Comparison of ENCODE assay signal across 29 mouse cellular contexts in the genomic region with DNA sequence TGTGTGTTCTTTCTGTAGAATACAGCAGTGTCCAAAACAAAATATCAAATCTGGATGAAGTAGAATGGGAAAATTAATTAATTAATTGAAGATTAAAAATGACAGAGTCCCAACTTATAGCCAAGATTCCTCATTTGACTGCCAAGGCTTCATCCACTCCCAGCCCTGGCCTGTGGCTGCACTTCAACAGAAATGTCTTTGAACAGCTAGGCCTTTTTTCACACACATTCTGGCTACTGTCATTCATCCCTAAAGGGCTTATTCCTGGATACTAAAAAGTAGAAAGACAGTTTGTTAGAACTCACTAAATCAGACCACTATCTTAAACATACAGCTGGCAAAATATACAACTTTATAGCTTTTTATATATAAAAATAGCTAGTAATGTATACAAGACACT.
"Had no signal": no experiment of that assay in that cellular context is flagged by ENCODE, and none has a peak within 500 bp of the region (broad histone marks: within the 10 kb centered on the region; RNA-seq: fewer than 3 reads in every experiment).

No protein-coding gene starts in this region.

- H3K4me1 ChIP-seq: limb, embryonic 10.5 days; limb, embryonic 12.5 days; limb, embryonic 13.5 days; limb, embryonic 15.5 days; liver, embryonic 12.5 days; liver, embryonic 13.5 days; liver, embryonic 15.5 days; megakaryocyte, embryonic 14.5 days; midbrain, embryonic 10.5 days; midbrain, embryonic 15.5 days; neural tube, embryonic 12.5 days had no signal

- H3K36me3 ChIP-seq: limb, embryonic 10.5 days; limb, embryonic 12.5 days; limb, embryonic 13.5 days; limb, embryonic 15.5 days; liver, embryonic 12.5 days; liver, embryonic 13.5 days; liver, embryonic 15.5 days; midbrain, embryonic 10.5 days; midbrain, embryonic 12.5 days; midbrain, embryonic 13.5 days; midbrain, embryonic 15.5 days; neural tube, embryonic 12.5 days had no signal

- H3K27ac ChIP-seq: left cerebral cortex, adult 2 months; limb, embryonic 10.5 days; limb, embryonic 12.5 days; limb, embryonic 13.5 days; limb, embryonic 15.5 days; liver, embryonic 12.5 days; liver, embryonic 13.5 days; liver, embryonic 14.5 days; liver, embryonic 15.5 days; macrophage; midbrain, embryonic 10.5 days; midbrain, embryonic 12.5 days; midbrain, embryonic 13.5 days; midbrain, embryonic 15.5 days; neural tube, embryonic 12.5 days had no signal

- H3K4me3 ChIP-seq: left cerebral cortex, adult 2 months; limb, embryonic 10.5 days; limb, embryonic 12.5 days; limb, embryonic 13.5 days; limb, embryonic 15.5 days; liver, embryonic 12.5 days; liver, embryonic 13.5 days; liver, embryonic 15.5 days; megakaryocyte, embryonic 14.5 days; midbrain, embryonic 10.5 days; midbrain, embryonic 12.5 days; midbrain, embryonic 13.5 days; midbrain, embryonic 15.5 days; myocyte; neural tube, embryonic 12.5 days had no signal

- H3K4me2 ChIP-seq: limb, embryonic 12.5 days; limb, embryonic 13.5 days; limb, embryonic 15.5 days; liver, embryonic 11.5 days; liver, embryonic 12.5 days; liver, embryonic 13.5 days; liver, embryonic 15.5 days; midbrain, embryonic 11.5 days; midbrain, embryonic 12.5 days; midbrain, embryonic 13.5 days; midbrain, embryonic 15.5 days; neural tube, embryonic 12.5 days had no signal

- H3K9me3 ChIP-seq: limb, embryonic 10.5 days; limb, embryonic 12.5 days; limb, embryonic 13.5 days; limb, embryonic 15.5 days; liver, embryonic 12.5 days; liver, embryonic 13.5 days; liver, embryonic 15.5 days; midbrain, embryonic 10.5 days; midbrain, embryonic 12.5 days; midbrain, embryonic 13.5 days; midbrain, embryonic 15.5 days had no signal

- DNase-seq: layer of hippocampus, postnatal 36 days; left cerebral cortex, postnatal 4 days; liver; liver, embryonic 13.5 days; liver, postnatal 0 days; lung, adult 18-20 months; lung, postnatal 10 days; lung, postnatal 14 days; lung, postnatal 4 days; midbrain, embryonic 14.5 days had no signal

- H3K27me3 ChIP-seq: limb, embryonic 12.5 days; limb, embryonic 13.5 days; limb, embryonic 15.5 days; liver, embryonic 12.5 days; liver, embryonic 13.5 days; liver, embryonic 15.5 days; megakaryocyte, embryonic 14.5 days; midbrain, embryonic 12.5 days; midbrain, embryonic 13.5 days; midbrain, embryonic 15.5 days; neural tube, embryonic 12.5 days had no signal

- ATAC-seq: liver, embryonic 12.5 days; liver, postnatal 0 days; midbrain, embryonic 13.5 days; midbrain, embryonic 15.5 days; midbrain, embryonic 16.5 days had no signal

- H3K9ac ChIP-seq: limb, embryonic 12.5 days; limb, embryonic 13.5 days; limb, embryonic 15.5 days; liver, embryonic 12.5 days; liver, embryonic 13.5 days; liver, embryonic 14.5 days; liver, embryonic 15.5 days; liver, postnatal 0 days; midbrain, embryonic 12.5 days; midbrain, embryonic 13.5 days; midbrain, embryonic 15.5 days; neural tube, embryonic 12.5 days had no signal
